Mouse (Mus musculus): ENCODE data around the gene Ermap.

The Ermap gene

GRCm38 (mm10) chr4:119133306-119133705, 56.5 kb downstream of the Ermap start:
- no peak for DNase-seq

GRCm38 (mm10) chr4:119131189-119131910, 58.5 kb downstream of the Ermap start:
- no peak for DNase-seq

GRCm38 (mm10) chr4:119129096-119129495, 60.7 kb downstream of the Ermap start:
- no peak for DNase-seq

- no peak for DNase-seq
Measured at GRCm38 (mm10) chr4:119128547-119128946, 61.3 kb downstream of the Ermap start.

GRCm38 (mm10) chr4:119127229-119127628, 62.6 kb downstream of the Ermap start:
- DNase-seq = no peak

GRCm38 (mm10) chr4:119125577-119126270, 64.1 kb downstream of the Ermap start:
- DNase-seq = no peak

Data from cerebellum, adult 8-10 months (tissue).